Mouse (Mus musculus) cerebellum, adult 2 months (tissue): ENCODE results near the gene Ntm.

ENCODE experiments used
- CTCF ChIP-seq: fragments of 200-500 bp; IDR thresholded peaks from 2 replicates; pipeline ENCODE4 v1.5.1; 2011; ENCODE audit warnings: low read depth, mild to moderate bottlenecking, control low read depth, low read length, moderate library complexity, borderline replicate concordance; ENCODE audit not compliant: insufficient read depth
- POLR2A ChIP-seq: fragments of 200-500 bp; IDR thresholded peaks from 2 replicates; pipeline ENCODE4 v1.6.1; 2011; ENCODE audit warnings: low read length, control low read depth, borderline replicate concordance; ENCODE audit not compliant: insufficient read depth

GRCm38 (mm10) chr9:29482272-29482671 is 480.7 kb downstream of the Ntm start:
- TF ChIP-seq CTCF (no peak), POLR2A (no peak)
